ENCODE assay signal across 14 mouse cellular contexts in the genomic region with DNA sequence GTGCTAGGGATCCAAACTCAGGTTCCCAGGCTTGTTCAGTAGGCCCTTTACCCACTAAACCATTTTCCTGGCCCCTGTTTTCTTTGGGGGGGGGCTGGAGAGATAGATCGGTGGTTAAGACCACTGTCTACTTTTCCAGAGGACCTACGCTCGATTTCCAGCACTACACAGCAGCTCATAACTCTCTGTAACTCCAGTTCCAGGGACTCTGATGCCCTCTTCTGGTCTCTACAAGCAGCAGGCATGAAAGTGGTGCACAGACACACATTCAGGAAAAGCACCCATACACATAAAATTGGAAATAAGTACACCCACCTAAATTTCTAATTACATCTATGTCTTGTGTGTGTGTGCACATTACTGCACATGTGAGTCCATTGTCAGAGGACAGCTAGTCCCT.
"Had no signal": no experiment of that assay in that cellular context is flagged by ENCODE, and none has a peak within 500 bp of the region (broad histone marks: within the 10 kb centered on the region; RNA-seq: fewer than 3 reads in every experiment).

No protein-coding gene starts in this region.

- H3K36me3 ChIP-seq: kidney, embryonic 15.5 days; limb, embryonic 15.5 days; liver, embryonic 12.5 days; midbrain, embryonic 15.5 days had no signal

- H3K4me2 ChIP-seq: kidney, embryonic 15.5 days; limb, embryonic 15.5 days; liver, embryonic 12.5 days; lung, embryonic 14.5 days; midbrain, embryonic 11.5 days had no signal

- H3K4me3 ChIP-seq: kidney, embryonic 15.5 days; limb, embryonic 15.5 days; liver, embryonic 12.5 days; midbrain, embryonic 15.5 days had no signal

- H3K27me3 ChIP-seq: kidney, embryonic 15.5 days; limb, embryonic 15.5 days; liver, embryonic 12.5 days; midbrain, embryonic 15.5 days had no signal

- H3K9me3 ChIP-seq: kidney, embryonic 15.5 days; limb, embryonic 15.5 days; midbrain, embryonic 15.5 days had no signal

- H3K9ac ChIP-seq: kidney, embryonic 15.5 days; limb, embryonic 15.5 days; liver, embryonic 12.5 days; lung, embryonic 14.5 days; midbrain, embryonic 15.5 days had no signal

- DNase-seq: kidney, postnatal 14 days; lung, embryonic 14.5 days; lung, postnatal 10 days; lung, postnatal 4 days; retina, postnatal 1 day; right cerebral cortex, postnatal 4 days; spleen, adult 18-20 months; thymus, adult 18-20 months; thymus, postnatal 14 days had no signal

- ATAC-seq: liver, embryonic 12.5 days had no signal

- H3K27ac ChIP-seq: kidney, embryonic 15.5 days; limb, embryonic 15.5 days; liver, embryonic 12.5 days had no signal
